Mouse (Mus musculus) forebrain, embryonic 10.5 days (tissue): Measurements from ENCODE around the gene Vsig10l. TPM values are rescaled to one million over a fixed set of nuclear protein-coding genes. Genes with fewer than 3 reads are reported as not detected.

Experiments
- DNase-seq: peaks from one replicate; pipeline ENCODE4 v3.0.0-alpha.2; 2017; ENCODE audit warnings: low spot score; ENCODE audit errors: extremely low spot score
- H3K27ac ChIP-seq: fragments of 300-500 bp; sonication (generic); 2 replicates; pipeline ENCODE4 v1.5.1; 2016; ENCODE audit warnings: mild to moderate bottlenecking
- H3K27me3 ChIP-seq: fragments of 300-500 bp; sonication (generic); 2 replicates; pipeline ENCODE4 v1.6.1; 2016; ENCODE audit warnings: mild to moderate bottlenecking; ENCODE audit not compliant: poor library complexity, severe bottlenecking
- H3K36me3 ChIP-seq: fragments of 300-500 bp; sonication (generic); replicated peaks from 2 replicates; pipeline ENCODE4 v1.6.1; 2016; ENCODE audit warnings: mild to moderate bottlenecking, moderate library complexity
- H3K4me1 ChIP-seq: fragments of 300-500 bp; sonication (generic); 2 replicates; pipeline ENCODE4 v1.6.1; 2016
- H3K4me3 ChIP-seq: fragments of 300-500 bp; sonication (generic); 2 replicates; pipeline ENCODE4 v1.5.1; 2016; ENCODE audit warnings: mild to moderate bottlenecking, moderate library complexity
- H3K9me3 ChIP-seq: fragments of 300-500 bp; sonication (generic); 2 replicates; pipeline ENCODE4 v1.6.1; 2016; ENCODE audit warnings: mild to moderate bottlenecking, moderate library complexity
- WGBS: fragments of 180-500 bp; shearing (Covaris S2); methylation state at CpG from one replicate; pipeline ENCODE4 v1.1.7; 2016; 5-methylcytosine and 5-hydroxymethylcytosine counted together
- polyA plus RNA-seq: library from polyadenylated mRNA; unstranded; fragments of >200 nt; fragmentation: Nextera tagmentation; extraction: Ambion mirVana; gene quantifications from 2 replicates; pipeline ENCODE4 v1.2.1, GENCODE M21; 2016

Gene Vsig10l
- 2.1 and 2.7 TPM in 2 replicates for polyA plus RNA-seq

GRCm38 (mm10) chr7:43462851-43463250, at the start of gene Vsig10l:
Gene Vsig10l (plus strand): TSS chr7:43463151.
- no peak for DNase-seq
- WGBS = 69% methylated on average over 4 of the region's 4 CpGs
- H3K36me3 ChIP-seq = peaks cover 2% of the 10 kb centered on the region

GRCm38 (mm10) chr7:43417298-43417697, 45.7 kb upstream of the Vsig10l start:
- WGBS = 89% methylated on average over 10 of the region's 10 CpGs
- no peaks in the 10 kb centered on the region for H3K27me3 ChIP-seq
- no peak overlapping the region for H3K4me3 ChIP-seq
- H3K27ac ChIP-seq = no peak overlapping the region
- no peak for DNase-seq
- no peaks in the 10 kb centered on the region for H3K4me1 ChIP-seq
- peaks cover 7% of the 10 kb centered on the region for H3K9me3 ChIP-seq
- no peaks in the 10 kb centered on the region for H3K36me3 ChIP-seq

More at GRCm38 (mm10) chr7:43462851-43463250, at the start of gene Vsig10l:
- Histone ChIP-seq H3K27me3 (peaks cover 49% of the 10 kb centered on the region), H3K4me1 (peaks cover 19% of the 10 kb centered on the region), H3K4me3 (no peak within 1 kb of the TSS), H3K27ac (no peak within 1 kb of the TSS), H3K9me3 (no peaks in the 10 kb centered on the region)

GRCm38 (mm10) chr7:43422995-43423617, 39.8 kb upstream of the Vsig10l start:
- Histone ChIP-seq H3K9me3 (no peaks in the 10 kb centered on the region), H3K27me3 (no peaks in the 10 kb centered on the region), H3K4me3 (peak overlapping the region; percentile 27; the same call in 1 of the 2 replicates), H3K27ac (no peak overlapping the region), H3K4me1 (peaks cover 7% of the 10 kb centered on the region), H3K36me3 (no peaks in the 10 kb centered on the region)
- peak; percentile 78 for DNase-seq
- 11% methylated on average over 11 of the region's 11 CpGs for WGBS

GRCm38 (mm10) chr7:43423991-43424625, 38.8 kb upstream of the Vsig10l start:
- H3K4me1 ChIP-seq = peaks cover 7% of the 10 kb centered on the region
- no peaks in the 10 kb centered on the region for H3K9me3 ChIP-seq
- 60% methylated on average over 3 of the region's 3 CpGs for WGBS
- H3K27ac ChIP-seq = no peak overlapping the region
- H3K27me3 ChIP-seq = no peaks in the 10 kb centered on the region
- DNase-seq = no peak
- no peaks in the 10 kb centered on the region for H3K36me3 ChIP-seq
- no peak overlapping the region for H3K4me3 ChIP-seq

GRCm38 (mm10) chr7:43427406-43427805, 35.5 kb upstream of the Vsig10l start, which contains the start of gene Lim2:
Gene Lim2 (plus strand): TSS chr7:43427670.
- Histone ChIP-seq H3K4me3 (no peak within 1 kb of the TSS), H3K9me3 (no peaks in the 10 kb centered on the region), H3K36me3 (no peaks in the 10 kb centered on the region), H3K27me3 (no peaks in the 10 kb centered on the region), H3K4me1 (peaks cover 7% of the 10 kb centered on the region), H3K27ac (no peak within 1 kb of the TSS)
- 79% methylated on average over 8 of the region's 8 CpGs for WGBS
- DNase-seq = no peak

- H3K27ac ChIP-seq = no peak overlapping the region
- H3K36me3 ChIP-seq = no peaks in the 10 kb centered on the region
- no peaks in the 10 kb centered on the region for H3K9me3 ChIP-seq
- no peaks in the 10 kb centered on the region for H3K4me1 ChIP-seq
- H3K4me3 ChIP-seq = no peak overlapping the region
- H3K27me3 ChIP-seq = no peaks in the 10 kb centered on the region
- 64% methylated on average over 4 of the region's 4 CpGs for WGBS
- no peak for DNase-seq
These were observed 33.5 kb upstream of the Vsig10l start for GRCm38 (mm10) chr7:43429500-43429899.

- Histone ChIP-seq H3K4me3 (no peak overlapping the region), H3K36me3 (no peaks in the 10 kb centered on the region), H3K4me1 (no peaks in the 10 kb centered on the region), H3K27ac (no peak overlapping the region), H3K27me3 (no peaks in the 10 kb centered on the region), H3K9me3 (no peaks in the 10 kb centered on the region; the same call in 1 of the 2 replicates)
- 83% methylated on average over 4 of the region's 4 CpGs for WGBS
- DNase-seq = no peak
These were observed 30.1 kb upstream of the Vsig10l start for GRCm38 (mm10) chr7:43432891-43433290.

- no peaks in the 10 kb centered on the region for H3K36me3 ChIP-seq
- no peaks in the 10 kb centered on the region for H3K4me1 ChIP-seq
- no peak for DNase-seq
- no peaks in the 10 kb centered on the region; the same call in 1 of the 2 replicates for H3K9me3 ChIP-seq
- H3K27ac ChIP-seq = no peak overlapping the region
- WGBS = 92% methylated on average over 5 of the region's 5 CpGs
- no peaks in the 10 kb centered on the region for H3K27me3 ChIP-seq
- no peak overlapping the region for H3K4me3 ChIP-seq
These were observed 28.3 kb upstream of the Vsig10l start for GRCm38 (mm10) chr7:43434676-43435075.

GRCm38 (mm10) chr7:43436341-43437255, 26.4 kb upstream of the Vsig10l start, which contains the start of gene Nkg7:
Gene Nkg7 (plus strand): TSS chr7:43437073.
- WGBS = 87% methylated on average over 10 of the region's 10 CpGs
- no peaks in the 10 kb centered on the region for H3K27me3 ChIP-seq
- no peak within 1 kb of the TSS for H3K4me3 ChIP-seq
- no peaks in the 10 kb centered on the region for H3K4me1 ChIP-seq
- no peaks in the 10 kb centered on the region; the same call in 1 of the 2 replicates for H3K9me3 ChIP-seq
- no peak for DNase-seq
- no peak within 1 kb of the TSS for H3K27ac ChIP-seq
- H3K36me3 ChIP-seq = no peaks in the 10 kb centered on the region

- no peaks in the 10 kb centered on the region; the same call in 1 of the 2 replicates for H3K27me3 ChIP-seq
- no peaks in the 10 kb centered on the region; the same call in 1 of the 2 replicates for H3K9me3 ChIP-seq
- H3K27ac ChIP-seq = no peak overlapping the region
- no peaks in the 10 kb centered on the region for H3K36me3 ChIP-seq
- no peak overlapping the region for H3K4me3 ChIP-seq
- peaks cover 9% of the 10 kb centered on the region for H3K4me1 ChIP-seq
- DNase-seq = no peak
- WGBS = 84% methylated on average over 4 of the region's 4 CpGs
These were observed 24.3 kb upstream of the Vsig10l start for GRCm38 (mm10) chr7:43438611-43439010.

- H3K27me3 ChIP-seq = no peaks in the 10 kb centered on the region; the same call in 1 of the 2 replicates
- H3K4me3 ChIP-seq = no peak within 1 kb of the TSS
- no peaks in the 10 kb centered on the region for H3K36me3 ChIP-seq
- DNase-seq = no peak
- no peaks in the 10 kb centered on the region; the same call in 1 of the 2 replicates for H3K9me3 ChIP-seq
- WGBS = 88% methylated on average over 6 of the region's 6 CpGs
- H3K27ac ChIP-seq = no peak within 1 kb of the TSS
- H3K4me1 ChIP-seq = peaks cover 21% of the 10 kb centered on the region
These were observed 22.5 kb upstream of the Vsig10l start, which contains the start of gene Cldnd2 for GRCm38 (mm10) chr7:43440482-43440881. Gene Cldnd2 (plus strand): TSS chr7:43440782.

GRCm38 (mm10) chr7:43441071-43441470, 21.9 kb upstream of the Vsig10l start:
- H3K9me3 ChIP-seq = no peaks in the 10 kb centered on the region; the same call in 1 of the 2 replicates
- no peaks in the 10 kb centered on the region; the same call in 1 of the 2 replicates for H3K27me3 ChIP-seq
- no peak for DNase-seq
- H3K4me1 ChIP-seq = peaks cover 21% of the 10 kb centered on the region
- no peak overlapping the region for H3K27ac ChIP-seq
- H3K4me3 ChIP-seq = no peak overlapping the region
- WGBS = 89% methylated on average over 3 of the region's 3 CpGs
- no peaks in the 10 kb centered on the region for H3K36me3 ChIP-seq
